Comparison of ENCODE assay signal across 18 mouse cellular contexts in genomic region chr2:161024606-161025005, GRCm38 (mm10).
"Had no signal": no experiment of that assay in that cellular context is flagged by ENCODE, and none has a peak within 500 bp of the region (broad histone marks: within the 10 kb centered on the region; RNA-seq: fewer than 3 reads in every experiment).

No protein-coding gene starts in this region.

- DNase-seq: kidney, postnatal 25 days; layer of hippocampus, adult 9-11 months; liver, embryonic 13.5 days; lung, adult 2 months; lung, postnatal 14 days; retina, postnatal 1 day; right cerebral cortex, postnatal 25 days; spleen, adult 18-20 months; thymus, postnatal 25 days had no signal

- H3K27ac ChIP-seq: kidney, postnatal 0 days; layer of hippocampus, adult 2 months; left cerebral cortex, adult 2 months; liver, embryonic 13.5 days; macrophage; midbrain, embryonic 12.5 days; midbrain, embryonic 15.5 days; neural tube, embryonic 13.5 days; stomach, embryonic 15.5 days had no signal

- H3K4me3 ChIP-seq: layer of hippocampus, adult 2 months; left cerebral cortex, adult 2 months; liver, embryonic 13.5 days; midbrain, embryonic 12.5 days; midbrain, embryonic 15.5 days; myocyte; neural tube, embryonic 13.5 days; stomach, embryonic 15.5 days had no signal

- H3K4me1 ChIP-seq: liver, embryonic 13.5 days; midbrain, embryonic 12.5 days; midbrain, embryonic 15.5 days; neural tube, embryonic 13.5 days; stomach, embryonic 15.5 days had no signal

- H3K27me3 ChIP-seq: liver, embryonic 13.5 days; midbrain, embryonic 12.5 days; midbrain, embryonic 15.5 days; neural tube, embryonic 13.5 days; stomach, embryonic 15.5 days had no signal
